Mouse (Mus musculus): ENCODE data around the gene Ptrhd1.

Gene Ptrhd1

DNA sequence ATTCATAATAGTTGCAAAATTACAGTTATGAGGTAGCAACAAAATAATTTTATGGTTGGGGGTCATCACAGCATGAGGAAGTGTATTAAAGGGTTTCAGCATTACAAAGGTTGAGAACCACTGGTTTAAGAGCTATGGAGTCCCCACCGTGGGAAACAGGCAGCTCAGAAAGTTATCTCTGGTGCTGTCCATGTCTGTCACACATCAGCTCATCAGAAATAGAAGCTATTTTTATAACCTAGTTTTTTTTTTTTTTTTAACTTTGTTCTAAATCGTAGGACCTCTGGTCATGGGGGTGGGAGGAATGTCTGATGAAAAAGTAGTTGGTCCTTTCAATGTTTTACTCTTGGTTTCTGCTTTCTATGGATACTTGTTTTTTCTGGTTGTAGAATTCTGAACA is 10.0 kb downstream of the Ptrhd1 start:
- DNase-seq (ENCODE audit: low spot score), result no peak

GRCm38 (mm10) chr12:4245742-4246141 is 11.9 kb downstream of the Ptrhd1 start:
- no peak for DNase-seq (ENCODE audit: low spot score)

DNA sequence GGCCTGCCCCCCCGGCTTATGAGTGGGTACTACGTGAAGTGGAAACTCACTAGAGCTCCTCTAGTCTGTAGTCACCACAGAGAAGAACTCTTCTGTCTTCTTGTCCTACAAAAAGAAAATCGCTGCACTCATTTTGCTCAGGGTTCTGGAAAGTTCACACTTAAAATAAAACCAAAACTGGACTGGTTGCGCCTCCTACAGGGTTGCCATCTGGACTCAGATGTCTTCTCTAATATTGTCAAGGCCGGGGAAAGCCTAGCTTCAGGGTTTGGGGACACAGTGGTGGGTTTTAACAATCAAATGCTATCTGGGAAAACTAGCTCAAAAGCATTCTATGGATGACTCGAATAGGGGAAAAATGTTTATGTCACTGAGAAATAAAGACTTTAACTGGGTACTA is 16.0 kb downstream of the Ptrhd1 start:
- no peak for DNase-seq (ENCODE audit: low spot score)

DNA sequence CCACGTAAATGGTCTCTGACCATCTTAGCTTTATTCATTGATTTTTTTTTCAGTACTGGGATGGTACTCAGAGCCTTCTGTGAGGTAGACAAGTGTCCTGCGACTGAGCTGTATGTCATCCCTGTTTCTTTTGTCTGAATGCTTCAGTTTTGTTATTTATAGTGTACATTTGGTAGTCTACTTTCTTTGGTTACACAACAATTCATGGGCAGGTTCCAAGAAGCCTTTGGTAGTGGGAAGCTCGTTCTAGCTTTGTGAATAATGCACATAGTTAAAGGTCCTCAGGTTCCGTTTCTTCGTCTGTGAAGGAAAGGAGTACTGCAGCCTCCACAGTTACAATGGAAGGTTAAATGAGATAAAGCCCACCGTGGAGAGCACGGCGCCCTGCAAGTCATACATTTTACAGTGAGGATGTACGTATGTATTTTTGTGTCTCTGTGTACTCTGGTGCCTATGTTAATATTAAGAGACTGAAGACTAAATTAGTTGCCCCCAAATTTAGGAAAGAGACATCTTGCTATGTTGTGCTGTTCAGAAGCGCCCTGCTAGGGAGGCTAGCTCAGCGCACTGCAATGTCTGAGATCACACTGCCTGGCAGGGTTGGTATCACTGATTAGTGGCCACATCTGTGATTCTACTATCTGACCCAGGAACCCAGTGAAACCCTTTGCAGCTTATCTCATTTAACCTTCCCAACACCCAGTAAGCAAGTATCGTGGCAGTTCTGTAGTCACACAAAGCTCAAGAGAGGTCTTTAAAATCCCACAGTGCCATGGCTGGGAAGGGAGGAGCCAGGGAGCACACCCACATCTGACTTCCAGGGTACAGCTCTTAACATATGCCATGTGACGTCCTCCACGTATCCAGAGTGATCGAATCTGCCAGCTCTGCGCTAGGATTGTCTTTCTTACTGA is 19.2 kb downstream of the Ptrhd1 start:
- no peak for DNase-seq (ENCODE audit: low spot score)

- no peak for DNase-seq (ENCODE audit: low spot score)
Observed at GRCm38 (mm10) chr12:4267765-4268164, 33.9 kb downstream of the Ptrhd1 start.

- DNase-seq (ENCODE audit: low spot score), result no peak
Observed at GRCm38 (mm10) chr12:4271078-4271477, 37.3 kb downstream of the Ptrhd1 start.

GRCm38 (mm10) chr12:4278978-4279755 is 45.3 kb downstream of the Ptrhd1 start:
- no peak for DNase-seq (ENCODE audit: low spot score)

DNA sequence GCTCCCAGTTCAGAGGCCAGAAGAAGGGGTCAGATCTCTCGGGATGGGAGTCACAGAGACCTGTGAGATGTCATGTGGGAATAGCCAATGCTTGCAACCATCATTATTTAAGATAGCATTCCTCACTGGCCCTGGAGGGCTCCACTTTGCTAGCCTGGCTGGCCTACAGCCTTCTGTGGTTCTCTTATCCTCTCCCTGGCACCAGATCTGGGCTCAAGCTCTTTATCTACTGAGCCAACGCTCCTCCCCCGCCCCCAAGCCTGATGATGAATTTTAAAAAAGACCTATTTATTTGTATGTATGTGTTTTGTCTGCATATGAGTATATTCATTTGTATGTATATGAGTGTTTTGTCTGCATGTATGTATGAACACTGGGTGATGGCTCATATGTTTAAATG is 46.1 kb downstream of the Ptrhd1 start:
- no peak for DNase-seq (ENCODE audit: low spot score)

GRCm38 (mm10) chr12:4285186-4285585 is 51.4 kb downstream of the Ptrhd1 start:
- no peak for DNase-seq (ENCODE audit: low spot score)
